Mouse (Mus musculus) cortical plate, adult 2 months (tissue): ENCODE data around the gene Atraid. TPM values are rescaled to one million over a fixed set of nuclear protein-coding genes. Genes with fewer than 3 reads are reported as not detected.
A peak's percentile ranks its signal among the peaks of the same experiment; 100 is the strongest.
"Not testable (repeated sequence)": the region's sequence is repeated elsewhere in the genome, so short reads cannot be mapped to it uniquely, and the experiment has no call there.

ENCODE experiments used
- H3K27ac ChIP-seq: fragments of 200-500 bp; 2 replicates; pipeline ENCODE4 v1.5.1; 2012; ENCODE audit warnings: low read length, control low read depth, inconsistent platforms; ENCODE audit not compliant: insufficient read depth
- H3K4me1 ChIP-seq: fragments of 200-500 bp; 2 replicates; pipeline ENCODE4 v1.6.1; 2011; ENCODE audit warnings: low read length; ENCODE audit not compliant: control insufficient read depth, insufficient read depth
- H3K4me3 ChIP-seq: fragments of 200-500 bp; 2 replicates; pipeline ENCODE4 v1.5.1; 2011; ENCODE audit warnings: mild to moderate bottlenecking, low read length, control low read depth; ENCODE audit not compliant: insufficient read depth
- CTCF ChIP-seq: fragments of 200-500 bp; IDR thresholded peaks from 2 replicates; pipeline ENCODE4 v1.5.1; 2011; ENCODE audit warnings: mild to moderate bottlenecking, control low read depth, low read length; ENCODE audit not compliant: insufficient read depth; ENCODE audit errors: extremely low read depth
- POLR2A ChIP-seq: fragments of 200-500 bp; IDR thresholded peaks from 2 replicates; pipeline ENCODE4 v1.6.1; 2011; ENCODE audit warnings: mild to moderate bottlenecking, low read length, control low read depth; ENCODE audit not compliant: insufficient read depth; ENCODE audit errors: extremely low read depth
- polyA plus RNA-seq: library from polyadenylated mRNA; depleted of rRNA; stranded (reverse); fragments of >200 nt; gene quantifications from 2 replicates; pipeline ENCODE4 v1.2.3, GENCODE M21; 2012

Atraid gene
- polyA plus RNA-seq, 1 experiment, result 186 TPM

- TF ChIP-seq POLR2A (no peak), CTCF (no peak)
- H3K4me3 ChIP-seq, result no peak overlapping the region
- H3K27ac ChIP-seq, result no peak overlapping the region
- no peaks in the 10 kb centered on the region for H3K4me1 ChIP-seq
Observed at GRCm38 (mm10) chr5:31023254-31023653, 24.9 kb upstream of the Atraid start.

GRCm38 (mm10) chr5:31024641-31025040, 23.5 kb upstream of the Atraid start:
- Histone ChIP-seq H3K4me3 (no peak overlapping the region), H3K27ac (no peak overlapping the region), H3K4me1 (no peaks in the 10 kb centered on the region)
- TF ChIP-seq POLR2A (no peak), CTCF (no peak)

- TF ChIP-seq POLR2A (no peak), CTCF (no peak)
- no peak overlapping the region for H3K27ac ChIP-seq
- no peak overlapping the region for H3K4me3 ChIP-seq
- no peaks in the 10 kb centered on the region for H3K4me1 ChIP-seq
Observed at GRCm38 (mm10) chr5:31030926-31031325, 17.2 kb upstream of the Atraid start.

- Histone ChIP-seq H3K4me1 (no peaks in the 10 kb centered on the region), H3K4me3 (no peak overlapping the region), H3K27ac (no peak overlapping the region)
- TF ChIP-seq POLR2A (no peak), CTCF (no peak)
Observed at GRCm38 (mm10) chr5:31031508-31031907, 16.6 kb upstream of the Atraid start.

GRCm38 (mm10) chr5:31034669-31035068, 13.4 kb upstream of the Atraid start:
- TF ChIP-seq CTCF (no peak), POLR2A (no peak)
- H3K4me3 ChIP-seq, result no peak overlapping the region
- no peaks in the 10 kb centered on the region for H3K4me1 ChIP-seq
- no peak overlapping the region for H3K27ac ChIP-seq

- H3K4me3 ChIP-seq, H3K4me1 ChIP-seq, H3K27ac ChIP-seq: not testable (repeated sequence)
Observed at GRCm38 (mm10) chr5:31036556-31036955, 11.6 kb upstream of the Atraid start.

- Histone ChIP-seq H3K27ac (no peak overlapping the region), H3K4me3 (no peak overlapping the region), H3K4me1 (no peaks in the 10 kb centered on the region)
- TF ChIP-seq POLR2A (no peak), CTCF (no peak)
Observed at GRCm38 (mm10) chr5:31038171-31038845, 9.8 kb upstream of the Atraid start.

GRCm38 (mm10) chr5:31046416-31046815, 1.7 kb upstream of the Atraid start:
- no peak overlapping the region for H3K27ac ChIP-seq
- TF ChIP-seq CTCF (no peak), POLR2A (no peak)
- H3K4me3 ChIP-seq, result no peak overlapping the region
- H3K4me1 ChIP-seq, result peaks cover 2% of the 10 kb centered on the region; the same call in 1 of the 2 replicates

- H3K4me3 ChIP-seq, result peak overlapping the region; percentile 60; the same call in 1 of the 2 replicates
- H3K27ac ChIP-seq, result no peak overlapping the region
- H3K4me1 ChIP-seq, result peaks cover 2% of the 10 kb centered on the region; the same call in 1 of the 2 replicates
- TF ChIP-seq POLR2A, result no peak
- TF ChIP-seq CTCF, result no peak
Observed at GRCm38 (mm10) chr5:31047074-31047473, 1.0 kb upstream of the Atraid start.

GRCm38 (mm10) chr5:31048763-31049641, 890 bp downstream of the Atraid start, which contains the start of gene Slc5a6:
TSS of gene Slc5a6 (minus strand) at chr5:31048924.
- Histone ChIP-seq H3K27ac (peak within 1 kb of the TSS; percentile 88), H3K4me3 (peak within 1 kb of the TSS; percentile 60), H3K4me1 (peaks cover 5% of the 10 kb centered on the region; the same call in 1 of the 2 replicates)
- peak; percentile 50 for TF ChIP-seq CTCF
- TF ChIP-seq POLR2A, result 0 out of 2 replicates have a peak, but pooled peaks have one; percentile 12
